Mouse (Mus musculus) lung, embryonic 14.5 days (tissue): ENCODE results near the gene Klk10. TPM values are rescaled to one million over a fixed set of nuclear protein-coding genes. Genes with fewer than 3 reads are reported as not detected.

Source experiments
- ATAC-seq: fragments of 200-750 bp; cut with Nextera tagmentation; 2 replicates; pipeline ENCODE4 v1.8.0; 2017; ENCODE audit warnings: mild to moderate bottlenecking, moderate TSS enrichment, moderate library complexity; ENCODE audit not compliant: insufficient read depth
- DNase-seq: peaks from one replicate; pipeline ENCODE4 v3.0.0-alpha.2; 2015
- H3K27ac ChIP-seq: fragments of 300-500 bp; sonication (generic); 2 replicates; pipeline ENCODE4 v1.5.1; 2014; ENCODE audit warnings: low read depth, mild to moderate bottlenecking, moderate library complexity
- H3K27me3 ChIP-seq: fragments of 300-500 bp; sonication (generic); 2 replicates; pipeline ENCODE4 v1.6.1; 2014; ENCODE audit warnings: low read length, control low read depth; ENCODE audit not compliant: insufficient read depth
- H3K36me3 ChIP-seq: fragments of 300-500 bp; sonication (generic); 2 replicates; pipeline ENCODE4 v1.6.1; 2014; ENCODE audit warnings: control low read depth; ENCODE audit not compliant: insufficient read depth
- H3K4me1 ChIP-seq: fragments of 300-500 bp; sonication (generic); 2 replicates; pipeline ENCODE4 v1.6.1; 2014; ENCODE audit warnings: antibody characterized with exemption, control low read depth; ENCODE audit not compliant: insufficient read depth
- H3K4me2 ChIP-seq: fragments of 300-500 bp; sonication (generic); 2 replicates; pipeline ENCODE4 v1.6.1; 2014; ENCODE audit warnings: mild to moderate bottlenecking
- H3K4me3 ChIP-seq: fragments of 300-500 bp; sonication (generic); 2 replicates; pipeline ENCODE4 v1.5.1; 2014; ENCODE audit warnings: low read depth, low read length
- H3K9ac ChIP-seq: fragments of 300-500 bp; sonication (generic); 2 replicates; pipeline ENCODE4 v1.6.1; 2014
- H3K9me3 ChIP-seq: fragments of 300-500 bp; sonication (generic); 2 replicates; pipeline ENCODE4 v1.6.1; 2016; ENCODE audit warnings: low read depth, low read length, control low read depth
- CTCF ChIP-seq: IDR thresholded peaks from 2 replicates; pipeline ENCODE4 v1.5.1; 2016; ENCODE audit warnings: antibody characterized with exemption, low read depth
- WGBS: fragments of 180-500 bp; shearing (Covaris S2); extraction: QIAGEN DNeasy Blood & Tissue Kit; methylation state at CpG from one replicate; pipeline ENCODE4 v1.1.7; 2014; 5-methylcytosine and 5-hydroxymethylcytosine counted together
- polyA plus RNA-seq: library from polyadenylated mRNA; unstranded; fragments of >200 nt; fragmentation: Nextera tagmentation; extraction: Ambion mirVana; gene quantifications from 2 replicates; pipeline ENCODE4 v1.2.1, GENCODE M21; 2014

The Klk10 gene
- polyA plus RNA-seq, 1 experiment from 2014 or later, result 0.70 TPM

DNA sequence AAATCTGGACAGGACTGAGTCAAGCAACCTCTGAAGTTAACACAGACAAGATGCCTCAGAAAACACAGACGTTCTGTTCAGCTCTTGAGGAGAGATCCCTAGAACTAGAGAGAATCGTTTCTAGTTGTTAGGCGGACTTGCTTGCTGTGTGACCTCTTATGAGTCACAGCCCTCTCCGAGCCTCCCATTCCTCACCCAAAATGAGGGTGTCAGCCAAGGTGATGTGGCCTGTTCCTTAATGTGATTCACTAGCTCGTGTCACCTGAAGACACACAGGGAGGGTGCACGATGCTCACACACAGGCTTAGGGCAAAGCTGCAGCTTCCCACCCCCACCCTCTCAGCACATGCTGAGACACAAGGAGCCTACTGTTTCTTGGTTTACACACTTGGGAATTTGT is 594 bp upstream of the Klk10 start:
- Histone ChIP-seq H3K27ac (no peak overlapping the region), H3K36me3 (no peaks in the 10 kb centered on the region), H3K9me3 (no peaks in the 10 kb centered on the region), H3K27me3 (peaks cover 5% of the 10 kb centered on the region; the same call in 1 of the 2 replicates), H3K4me1 (no peaks in the 10 kb centered on the region), H3K4me2 (no peak overlapping the region), H3K4me3 (no peak overlapping the region), H3K9ac (no peak overlapping the region)
- DNase-seq (no peak), ATAC-seq (no peak)
- TF ChIP-seq CTCF, result no peak
- 49% methylated on average over 6 of the region's 6 CpGs for WGBS

DNA sequence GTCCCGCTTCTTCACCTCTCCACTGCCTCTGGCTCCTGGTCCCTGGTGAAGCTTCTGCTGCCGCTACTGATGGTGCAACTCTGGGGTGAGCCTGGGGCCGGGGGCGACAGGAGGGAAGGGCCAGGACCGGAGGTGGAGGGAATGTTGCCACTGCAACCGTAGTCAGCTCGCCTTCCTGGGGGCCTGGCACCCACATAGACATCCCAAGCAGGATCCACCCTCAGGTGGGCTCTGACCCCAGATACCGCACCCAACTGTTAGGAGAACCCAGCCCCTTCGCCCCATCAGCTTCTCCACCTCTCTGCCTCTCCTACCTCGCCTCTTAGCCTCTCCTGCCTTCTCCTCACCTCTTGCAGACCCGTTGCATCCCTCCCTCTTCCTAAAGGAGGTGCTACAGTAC is 706 bp downstream of the Klk10 start:
- Histone ChIP-seq H3K4me3 (no peak overlapping the region), H3K36me3 (no peaks in the 10 kb centered on the region), H3K4me1 (no peaks in the 10 kb centered on the region), H3K4me2 (no peak overlapping the region), H3K27me3 (peaks cover 5% of the 10 kb centered on the region; the same call in 1 of the 2 replicates), H3K9ac (no peak overlapping the region), H3K9me3 (no peaks in the 10 kb centered on the region), H3K27ac (no peak overlapping the region)
- WGBS, result 78% methylated on average over 11 of the region's 11 CpGs
- no peak for ATAC-seq
- DNase-seq, result no peak
- TF ChIP-seq CTCF, result no peak

DNA sequence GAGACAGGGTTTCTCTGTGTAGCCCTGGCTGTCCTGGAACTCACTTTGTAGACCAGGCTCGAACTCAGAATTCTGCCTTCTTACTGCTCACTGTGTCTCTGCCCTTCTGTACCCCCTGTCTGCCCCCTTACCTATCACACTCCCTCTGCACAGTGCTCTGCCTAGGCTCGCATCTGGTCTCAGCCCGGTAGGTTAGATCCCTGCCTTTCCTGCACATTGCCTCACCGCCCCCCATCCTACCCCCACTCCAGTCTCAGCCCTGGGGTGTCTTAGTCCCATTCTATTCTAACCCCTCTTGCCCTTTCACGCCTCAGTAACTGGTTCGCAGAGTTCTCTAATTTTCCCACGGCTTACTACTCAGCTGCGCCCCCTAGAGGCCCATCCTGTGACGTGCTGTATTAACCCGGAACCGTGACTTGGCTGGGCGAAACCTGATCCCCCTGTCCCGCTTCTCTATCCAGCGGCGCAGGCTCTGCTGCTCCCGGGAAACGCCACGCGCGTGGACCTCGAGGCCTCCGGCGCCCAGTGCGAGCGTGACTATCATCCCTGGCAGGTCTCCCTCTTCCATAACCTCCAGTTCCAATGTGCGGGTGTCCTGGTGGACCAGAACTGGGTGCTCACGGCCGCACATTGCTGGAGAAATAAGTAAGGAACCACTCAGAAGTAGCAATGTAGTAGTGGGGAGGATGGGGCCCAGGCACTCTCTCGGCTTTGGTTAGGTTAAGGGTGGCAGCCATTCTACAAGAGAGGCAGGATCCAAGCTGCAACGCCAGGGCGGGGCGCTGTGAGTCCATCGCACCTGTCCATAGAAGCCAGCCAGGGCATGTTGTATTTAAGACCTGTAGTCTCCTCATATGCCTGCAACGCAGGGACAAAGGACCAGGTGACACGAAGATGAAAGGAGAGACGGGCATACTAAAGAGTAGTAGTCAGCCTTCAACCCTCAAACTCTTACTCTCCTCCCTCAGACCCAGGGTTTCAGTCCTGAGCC is 1.7 kb downstream of the Klk10 start:
- no peak overlapping the region for H3K27ac ChIP-seq
- no peaks in the 10 kb centered on the region for H3K36me3 ChIP-seq
- peak; percentile 88 for TF ChIP-seq CTCF
- H3K27me3 ChIP-seq, result peaks cover 5% of the 10 kb centered on the region; the same call in 1 of the 2 replicates
- H3K9ac ChIP-seq, result no peak overlapping the region
- peak overlapping the region; percentile 63 for H3K4me2 ChIP-seq
- peak overlapping the region; percentile 21 for H3K4me3 ChIP-seq
- DNase-seq, result peak; percentile 91
- no peaks in the 10 kb centered on the region for H3K9me3 ChIP-seq
- ATAC-seq, result peak; percentile 86
- 7% methylated on average over 36 of the region's 36 CpGs for WGBS
- H3K4me1 ChIP-seq, result no peaks in the 10 kb centered on the region

DNA sequence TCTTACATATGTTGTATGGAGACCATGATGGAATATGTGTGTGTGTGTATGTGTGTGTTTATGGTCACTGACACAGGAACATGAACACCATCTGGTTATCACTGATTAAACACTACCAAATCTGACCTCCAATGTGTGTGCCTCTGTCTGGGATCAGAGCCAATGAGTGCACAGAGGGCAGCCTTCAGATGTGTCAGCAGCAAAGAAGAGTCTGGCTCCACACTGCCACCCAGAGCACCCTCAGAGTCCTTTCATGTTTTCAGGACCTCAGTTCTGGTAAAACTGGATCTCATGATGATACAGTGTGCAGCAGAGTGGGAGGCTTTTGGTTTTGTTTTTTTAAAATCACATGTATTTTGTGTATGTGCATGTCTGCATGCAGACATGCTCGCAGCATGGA is 4.5 kb downstream of the Klk10 start:
- DNase-seq (peak; percentile 44), ATAC-seq (peak; percentile 18; the same call in 1 of the 2 replicates)
- Histone ChIP-seq H3K9me3 (no peaks in the 10 kb centered on the region), H3K27ac (no peak overlapping the region), H3K4me1 (no peaks in the 10 kb centered on the region), H3K27me3 (peaks cover 5% of the 10 kb centered on the region; the same call in 1 of the 2 replicates), H3K36me3 (no peaks in the 10 kb centered on the region), H3K4me3 (no peak overlapping the region), H3K4me2 (no peak overlapping the region), H3K9ac (no peak overlapping the region)
- peak; percentile 18; the same call in 1 of the 2 replicates for TF ChIP-seq CTCF
- 81% methylated on average over 1 of the region's 1 CpGs for whole genome bisulfite sequencing

DNA sequence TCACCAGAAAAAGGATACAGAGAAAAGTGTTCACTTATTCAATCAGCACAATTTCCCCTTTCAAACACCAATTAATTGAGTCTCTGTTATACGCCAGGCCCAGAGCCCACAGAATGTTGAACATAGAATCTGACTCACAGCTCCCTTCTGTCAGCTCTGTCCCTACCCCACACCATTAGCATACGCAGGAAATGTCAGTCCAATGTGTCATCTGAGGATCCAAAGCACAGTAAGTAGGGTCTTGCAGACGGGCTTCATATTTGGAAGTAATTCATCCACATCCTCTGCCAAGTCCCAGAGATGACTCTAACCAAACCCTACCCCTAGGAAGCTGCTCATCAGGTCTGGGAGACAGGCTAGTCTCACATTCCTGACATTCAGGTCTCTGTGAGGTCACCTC is 7.3 kb downstream of the Klk10 start:
- no peaks in the 10 kb centered on the region for H3K36me3 ChIP-seq
- DNase-seq, result no peak
- H3K4me3 ChIP-seq, result no peak overlapping the region
- peaks cover 5% of the 10 kb centered on the region; the same call in 1 of the 2 replicates for H3K27me3 ChIP-seq
- H3K9me3 ChIP-seq, result no peaks in the 10 kb centered on the region
- no peak overlapping the region for H3K9ac ChIP-seq
- no peaks in the 10 kb centered on the region for H3K4me1 ChIP-seq
- TF ChIP-seq CTCF, result no peak
- no peak overlapping the region for H3K27ac ChIP-seq
- no peak for ATAC-seq
- no peak overlapping the region for H3K4me2 ChIP-seq
- 47% methylated on average over 3 of the region's 3 CpGs for WGBS

DNA sequence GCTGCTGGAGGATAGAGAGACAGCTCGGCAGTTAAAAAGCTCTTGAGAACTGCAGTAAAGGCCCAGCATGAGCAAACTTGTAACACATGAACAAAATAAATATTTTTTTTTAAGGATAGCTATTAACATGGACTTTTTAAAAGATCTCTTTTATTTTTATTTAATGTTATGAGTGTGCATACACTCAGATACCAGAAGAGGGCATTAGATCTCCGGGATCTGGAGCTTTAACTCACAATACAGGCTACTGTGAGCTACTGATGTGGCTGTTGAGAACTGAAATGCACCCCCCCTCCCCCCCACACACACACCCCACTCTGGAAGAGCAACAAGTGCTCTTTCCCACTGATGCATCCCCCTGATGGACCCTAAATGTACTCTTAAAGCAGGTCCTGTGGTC is 8.5 kb downstream of the Klk10 start:
- Histone ChIP-seq H3K4me1 (no peaks in the 10 kb centered on the region), H3K36me3 (no peaks in the 10 kb centered on the region), H3K9me3 (no peaks in the 10 kb centered on the region), H3K9ac (no peak overlapping the region), H3K27me3 (no peaks in the 10 kb centered on the region), H3K4me2 (no peak overlapping the region), H3K27ac (no peak overlapping the region), H3K4me3 (no peak overlapping the region)
- 60% methylated on average over 2 of the region's 2 CpGs for WGBS
- TF ChIP-seq CTCF, result 0 out of 2 replicates have a peak, but pooled peaks have one; percentile 6
- DNase-seq (peak; percentile 16), ATAC-seq (no peak)

DNA sequence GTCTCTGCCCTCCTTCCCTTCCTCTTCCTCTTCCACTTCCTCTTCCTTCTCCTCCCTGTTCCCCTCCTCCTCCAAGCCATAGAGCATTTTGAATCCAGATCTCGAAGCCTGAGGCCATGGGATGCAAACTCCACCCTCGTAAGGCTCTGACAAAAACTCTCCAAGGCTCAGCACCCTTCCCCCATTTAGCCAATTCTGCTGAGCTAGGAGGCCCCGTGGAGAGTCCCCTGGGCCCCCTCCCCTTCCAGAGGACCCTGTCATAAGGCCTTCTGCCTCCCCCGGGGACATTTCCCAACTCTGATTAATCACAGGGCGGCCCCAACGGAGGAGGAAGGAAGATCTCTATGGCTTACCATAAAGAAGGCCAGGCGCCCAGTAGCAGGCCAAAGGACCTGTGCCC is 10.8 kb downstream of the Klk10 start, which contains the start of gene Klk9:
Klk9 (plus strand) TSS at position 301 of the 400 bp plus-strand sequence.
- Histone ChIP-seq H3K4me3 (no peak within 1 kb of the TSS), H3K27ac (no peak within 1 kb of the TSS), H3K4me2 (no peak within 1 kb of the TSS), H3K9ac (no peak within 1 kb of the TSS), H3K4me1 (no peaks in the 10 kb centered on the region), H3K9me3 (no peaks in the 10 kb centered on the region), H3K27me3 (peaks cover 6% of the 10 kb centered on the region; the same call in 1 of the 2 replicates), H3K36me3 (no peaks in the 10 kb centered on the region)
- DNase-seq (no peak), ATAC-seq (no peak)
- TF ChIP-seq CTCF, result no peak
- WGBS, result 62% methylated on average over 7 of the region's 7 CpGs
